8 mouse cellular contexts compared by ENCODE assay signal in genomic region chr4:137992890-137993289, GRCm38 (mm10). TPM values are rescaled to one million over a fixed set of nuclear protein-coding genes. Genes with fewer than 3 reads are reported as not detected.
DNase-seq lines count a peak whose midpoint lies in the region; ATAC-seq lines count a peak whose summit lies in the region.

Gene Eif4g3 (plus strand): TSS chr4:137993022.

- peak within 1 kb of the TSS; percentile 95 for H3K27ac ChIP-seq in forebrain, embryonic 16.5 days (ENCODE audit: low read length)
- H3K27ac ChIP-seq in hindbrain, embryonic 14.5 days: peak within 1 kb of the TSS; percentile 95
- H3K27ac ChIP-seq in liver, embryonic 16.5 days (ENCODE audit: low read length): peak within 1 kb of the TSS; percentile 76

- H3K4me1 ChIP-seq in forebrain, embryonic 16.5 days (replicated peaks; ENCODE audit: control insufficient read depth, insufficient read depth, low read length): peaks cover 30% of the 10 kb centered on the region
- H3K4me1 ChIP-seq in hindbrain, embryonic 14.5 days (replicated peaks; ENCODE audit: control insufficient read depth, insufficient read depth, low read length): peaks cover 33% of the 10 kb centered on the region
- peaks cover 24% of the 10 kb centered on the region for H3K4me1 ChIP-seq in liver, embryonic 16.5 days (ENCODE audit: control insufficient read depth, low read depth, low read length)

- no peak for DNase-seq in frontal cortex, adult 2 months (ENCODE audit: extremely low spot score in 1 of 2, low spot score in 1 of 2)
- DNase-seq in frontal cortex, postnatal 10 days (ENCODE audit: low spot score in 2 of 2): no peak
- no peak for DNase-seq in hindbrain, embryonic 14.5 days (ENCODE audit: low spot score)
- DNase-seq in cerebellum, postnatal 14 days: no peak
- no peak for DNase-seq in ovary, postnatal 36 days (ENCODE audit: low spot score)

- H3K4me2 ChIP-seq in forebrain, embryonic 16.5 days (ENCODE audit: low read length): peak within 1 kb of the TSS; percentile 77
- H3K4me2 ChIP-seq in hindbrain, embryonic 14.5 days (replicated peaks): peak within 1 kb of the TSS; percentile 90
- peak within 1 kb of the TSS; percentile 98 for H3K4me2 ChIP-seq in liver, embryonic 16.5 days (ENCODE audit: low read depth, low read length)

- H3K4me3 ChIP-seq in forebrain, embryonic 16.5 days (replicated peaks; ENCODE audit: low read length): peak within 1 kb of the TSS; percentile 98
- H3K4me3 ChIP-seq in hindbrain, embryonic 14.5 days (replicated peaks; ENCODE audit: low read length): peak within 1 kb of the TSS; percentile 69
- peak within 1 kb of the TSS; percentile 87 for H3K4me3 ChIP-seq in liver, embryonic 16.5 days (ENCODE audit: low read depth, low read length)

- WGBS in forebrain, embryonic 16.5 days: under 1% methylated on average over 39 of the region's 39 CpGs
- under 1% methylated on average over 39 of the region's 39 CpGs for WGBS in hindbrain, embryonic 14.5 days
- 4% methylated on average over 39 of the region's 39 CpGs for WGBS in liver, embryonic 16.5 days (ENCODE audit: insufficient replicate concordance)

- no peaks in the 10 kb centered on the region; the same call in 1 of the 2 replicates for H3K9me3 ChIP-seq in forebrain, embryonic 16.5 days (ENCODE audit: control insufficient read depth, low read length)
- no peaks in the 10 kb centered on the region for H3K9me3 ChIP-seq in hindbrain, embryonic 14.5 days (ENCODE audit: control insufficient read depth, low read length)
- no peaks in the 10 kb centered on the region for H3K9me3 ChIP-seq in liver, embryonic 16.5 days (replicated peaks; ENCODE audit: control insufficient read depth, low read length)

- no peaks in the 10 kb centered on the region for H3K27me3 ChIP-seq in forebrain, embryonic 16.5 days (replicated peaks; ENCODE audit: control insufficient read depth, insufficient read depth, low read length)
- H3K27me3 ChIP-seq in hindbrain, embryonic 14.5 days (ENCODE audit: control insufficient read depth, insufficient read depth, low read length): no peaks in the 10 kb centered on the region
- peaks cover 5% of the 10 kb centered on the region; the same call in 1 of the 2 replicates for H3K27me3 ChIP-seq in liver, embryonic 16.5 days (ENCODE audit: control insufficient read depth, insufficient read depth, low read depth, low read length)

- H3K9ac ChIP-seq in forebrain, embryonic 16.5 days (replicated peaks; ENCODE audit: low read depth, low read length): peak within 1 kb of the TSS; percentile 98
- H3K9ac ChIP-seq in hindbrain, embryonic 14.5 days: peak within 1 kb of the TSS; percentile 87
- peak within 1 kb of the TSS; percentile 92 for H3K9ac ChIP-seq in liver, embryonic 16.5 days (ENCODE audit: low read depth, low read length)

- H3K36me3 ChIP-seq in forebrain, embryonic 16.5 days (ENCODE audit: control insufficient read depth, insufficient read depth): no peaks in the 10 kb centered on the region; the same call in 1 of the 2 replicates
- H3K36me3 ChIP-seq in hindbrain, embryonic 14.5 days (replicated peaks; ENCODE audit: control insufficient read depth, insufficient read depth): no peaks in the 10 kb centered on the region; the same call in 1 of the 2 replicates
- peaks cover 6% of the 10 kb centered on the region for H3K36me3 ChIP-seq in liver, embryonic 16.5 days (ENCODE audit: control insufficient read depth, insufficient read depth)

- ATAC-seq in activated CD4-positive, CD25-positive, alpha-beta regulatory T cell, adult 4 months: peak; percentile 74
- ATAC-seq in forebrain, embryonic 16.5 days: peak; percentile 73
- ATAC-seq in hindbrain, embryonic 14.5 days (ENCODE audit: low FRiP score): no peak
- peak; percentile 56 for ATAC-seq in liver, embryonic 16.5 days (ENCODE audit: low read depth)

RNA-seq across cellular contexts. Expression of gene Eif4g3, which starts in this region (rescaled TPM):
- 134 and 149 TPM in 2 replicates for polyA plus RNA-seq in frontal cortex, adult 2 months (2012; rRNA removed)
- 10 to 100 TPM; 35.4 to 42.5 TPM for polyA plus RNA-seq in activated CD4-positive, CD25-positive, alpha-beta regulatory T cell, adult 4 months (2017; shearing (Covaris generic))
- polyA plus RNA-seq in forebrain, embryonic 16.5 days (2015; fragmentation: Nextera tagmentation; extraction: Ambion mirVana): 47.0 and 51.7 TPM in 2 replicates
- 59.7 and 65.3 TPM in 2 replicates for polyA plus RNA-seq in hindbrain, embryonic 14.5 days (2014; fragmentation: Nextera tagmentation; extraction: Ambion mirVana)
- 5.6 and 6.4 TPM in 2 replicates for polyA plus RNA-seq in liver, embryonic 16.5 days (2015; fragmentation: Nextera tagmentation; extraction: Ambion mirVana)
